Comparison of ENCODE assay signal across 32 mouse cellular contexts in the genomic region with DNA sequence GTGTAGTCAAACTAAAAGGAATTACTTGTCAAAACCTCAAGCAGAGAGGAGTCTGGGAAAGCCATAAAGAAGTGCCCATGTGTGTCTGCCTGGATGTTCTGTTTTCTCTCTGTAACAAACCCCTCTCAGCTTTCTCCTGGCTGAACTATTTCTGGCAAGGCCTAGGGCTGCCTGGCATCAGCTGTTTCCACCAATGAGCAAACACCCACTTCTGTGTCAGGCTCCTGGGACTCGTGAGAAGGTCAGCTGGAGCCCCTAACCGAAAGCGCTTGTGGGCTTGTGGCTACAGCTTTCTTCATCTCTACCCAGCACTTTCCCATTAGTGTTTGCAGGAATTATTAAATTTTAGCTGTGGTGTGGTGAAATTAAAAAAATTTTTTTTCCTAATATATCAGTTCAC. TPM values are rescaled to one million over a fixed set of nuclear protein-coding genes. Genes with fewer than 3 reads are reported as not detected.
DNase-seq lines count a peak whose midpoint lies in the region; ATAC-seq and TF ChIP-seq lines count a peak whose summit lies in the region.
"Had no signal": no experiment of that assay in that cellular context is flagged by ENCODE, and none has a peak within 500 bp of the region (broad histone marks: within the 10 kb centered on the region; RNA-seq: fewer than 3 reads in every experiment).

No protein-coding gene starts in this region.

- H3K27me3 ChIP-seq in heart, embryonic 11.5 days (ENCODE audit: control insufficient read depth, insufficient read depth, low read length), result no peaks in the 10 kb centered on the region
- H3K27me3 ChIP-seq in heart, embryonic 16.5 days (ENCODE audit: control insufficient read depth, insufficient read depth, low read length), result no peaks in the 10 kb centered on the region
- H3K27me3 ChIP-seq: forebrain, embryonic 15.5 days; intestine, embryonic 15.5 days; limb, embryonic 12.5 days; liver, embryonic 13.5 days; midbrain, embryonic 12.5 days had no signal

- no peaks in the 10 kb centered on the region for H3K9me3 ChIP-seq in heart, embryonic 11.5 days (replicated peaks; ENCODE audit: control insufficient read depth, low read length)
- H3K9me3 ChIP-seq in heart, embryonic 16.5 days (replicated peaks; ENCODE audit: control insufficient read depth, low read length), result 0 out of 2 replicates have a peak, but pooled peaks cover 6% of the 10 kb centered on the region
- H3K9me3 ChIP-seq: forebrain, embryonic 15.5 days; intestine, embryonic 15.5 days; limb, embryonic 12.5 days; liver, embryonic 13.5 days; midbrain, embryonic 12.5 days had no signal

- no peak overlapping the region for H3K4me3 ChIP-seq in gastrocnemius, adult 2 months
- no peak overlapping the region for H3K4me3 ChIP-seq in heart, embryonic 11.5 days (ENCODE audit: low read depth, low read length)
- H3K4me3 ChIP-seq in heart, embryonic 16.5 days (ENCODE audit: low read length), result no peak overlapping the region
- H3K4me3 ChIP-seq: forebrain, embryonic 15.5 days; intestine, embryonic 15.5 days; limb, embryonic 12.5 days; liver, embryonic 13.5 days; midbrain, embryonic 12.5 days had no signal

- no peak overlapping the region for H3K27ac ChIP-seq in gastrocnemius, adult 2 months
- 0 out of 2 replicates have a peak overlapping the region, but pooled peaks have one; percentile 29 for H3K27ac ChIP-seq in heart, embryonic 11.5 days (ENCODE audit: low read depth, low read length)
- peak overlapping the region; percentile 58 for H3K27ac ChIP-seq in heart, embryonic 16.5 days (ENCODE audit: low read length)
- H3K27ac ChIP-seq: forebrain, embryonic 15.5 days; intestine, embryonic 15.5 days; limb, embryonic 12.5 days; liver, embryonic 13.5 days; midbrain, embryonic 12.5 days; stomach, postnatal 0 days had no signal

- intact Hi-C loops in gastrocnemius, adult 2 months (cut with DNase I), result no loop called here

- peak; percentile 73 for ATAC-seq in heart, embryonic 11.5 days (replicated peaks; ENCODE audit: insufficient number of reproducible peaks, low FRiP score, low TSS enrichment)
- ATAC-seq in heart, embryonic 16.5 days (replicated peaks; ENCODE audit: extremely low read depth, insufficient read depth, low FRiP score), result peak; percentile 86
- ATAC-seq: CD4-positive, CD25-positive, alpha-beta regulatory T cell, adult 4 months; forebrain, embryonic 15.5 days; hindbrain, embryonic 16.5 days; intestine, embryonic 15.5 days had no signal

- no peak overlapping the region for H3K9ac ChIP-seq in heart, embryonic 11.5 days (ENCODE audit: low read depth, low read length)
- no peak overlapping the region for H3K9ac ChIP-seq in heart, embryonic 16.5 days (ENCODE audit: low read length)
- H3K9ac ChIP-seq: forebrain, embryonic 15.5 days; intestine, embryonic 15.5 days; limb, embryonic 12.5 days; liver, embryonic 13.5 days; midbrain, embryonic 12.5 days had no signal

- no peak for TF ChIP-seq CTCF in gastrocnemius, adult 2 months (IDR thresholded peaks at IDR 0.05)

- no peak overlapping the region for H3K4me2 ChIP-seq in heart, embryonic 11.5 days
- no peak overlapping the region for H3K4me2 ChIP-seq in heart, embryonic 16.5 days (ENCODE audit: low read depth, low read length)
- H3K4me2 ChIP-seq: forebrain, embryonic 15.5 days; intestine, embryonic 15.5 days; limb, embryonic 12.5 days; liver, embryonic 13.5 days; midbrain, embryonic 12.5 days had no signal

- no peaks in the 10 kb centered on the region for H3K36me3 ChIP-seq in heart, embryonic 11.5 days (ENCODE audit: control insufficient read depth, insufficient read depth, low read length)
- no peaks in the 10 kb centered on the region for H3K36me3 ChIP-seq in heart, embryonic 16.5 days (ENCODE audit: control insufficient read depth, insufficient read depth)
- H3K36me3 ChIP-seq: forebrain, embryonic 15.5 days; intestine, embryonic 15.5 days; limb, embryonic 12.5 days; liver, embryonic 13.5 days; midbrain, embryonic 12.5 days had no signal

- no peaks in the 10 kb centered on the region; the same call in 1 of the 2 replicates for H3K4me1 ChIP-seq in heart, embryonic 11.5 days (ENCODE audit: control insufficient read depth, insufficient read depth, low read length)
- 0 out of 2 replicates have a peak, but pooled peaks cover 2% of the 10 kb centered on the region for H3K4me1 ChIP-seq in heart, embryonic 16.5 days (ENCODE audit: control insufficient read depth, insufficient read depth, low read length)
- H3K4me1 ChIP-seq: forebrain, embryonic 15.5 days; intestine, embryonic 15.5 days; limb, embryonic 12.5 days; midbrain, embryonic 12.5 days had no signal

- DNase-seq in gastrocnemius, adult 2 months, result peak; percentile 65
- DNase-seq in gastrocnemius, adult 8-10 months (ENCODE audit: low spot score in 2 of 2), result no peak
- no peak for DNase-seq in heart, adult 8-10 months (ENCODE audit: low spot score)
- DNase-seq in cerebellum, adult 11-12 months, result no peak
- DNase-seq in frontal cortex, postnatal 10 days (ENCODE audit: low spot score in 2 of 2), result no peak
- DNase-seq: adrenal gland, postnatal 25 days; cerebellum, adult 9-10 months; kidney, adult 9 months; kidney, postnatal 14 days; layer of hippocampus, postnatal 36 days; liver, embryonic 13.5 days; lung, adult 2 months; lung, postnatal 14 days; thymus, adult 2 months; thymus, postnatal 4 days had no signal

- WGBS in heart, embryonic 11.5 days (ENCODE audit: insufficient replicate concordance), result 35% methylated on average over 3 of the region's 3 CpGs
- WGBS in heart, embryonic 16.5 days, result 20% methylated on average over 3 of the region's 3 CpGs

RNA-seq across cellular contexts. Expression of gene Eddm3b, which starts 2.3 kb away (rescaled TPM):
- not detected for total RNA-seq in gastrocnemius, adult 2 months (2021)
- total RNA-seq in gastrocnemius, adult 8-10 months (2022), result not detected
- polyA plus RNA-seq in heart, embryonic 11.5 days (2014; fragmentation: Nextera tagmentation; extraction: Ambion mirVana), result not detected in 2 replicates
- total RNA-seq in heart, adult 8-10 months (2022), result not detected
- polyA plus RNA-seq in heart, embryonic 16.5 days (2015; fragmentation: Nextera tagmentation; extraction: Ambion mirVana), result not detected in 2 replicates
- total RNA-seq: adrenal gland, postnatal 25 days; ES-E14; hematopoietic stem cell, adult 5-6 weeks; layer of hippocampus, adult 18-20 months; layer of hippocampus, postnatal 36 days; left cerebral cortex, postnatal 10 days; megakaryocyte, adult 5-6 weeks; neutrophil, adult 5-6 weeks had no signal
- polyA plus RNA-seq: brain, embryonic 14.5 days; CD4-positive, CD25-positive, alpha-beta regulatory T cell, adult 4 months; forebrain, embryonic 15.5 days; hindbrain, embryonic 16.5 days; intestine, embryonic 15.5 days; limb, embryonic 12.5 days; liver, embryonic 13.5 days; lung, adult 2 months; midbrain, embryonic 12.5 days; small intestine, adult 2 months; stomach, postnatal 0 days; thymus, adult 2 months had no signal

RNA-seq across cellular contexts. Expression of gene Rnase6, which starts 11.7 kb away (rescaled TPM):
- total RNA-seq in gastrocnemius, adult 2 months (2021), result under 1 TPM in 1 of 2 experiments, not detected in 1; 0.64 TPM
- not detected for total RNA-seq in gastrocnemius, adult 8-10 months (2022)
- polyA plus RNA-seq in heart, embryonic 11.5 days (2014; fragmentation: Nextera tagmentation; extraction: Ambion mirVana), result not detected in 2 replicates
- total RNA-seq in heart, adult 8-10 months (2022), result under 1 TPM; 0.16 to 0.63 (median 0.33) TPM
- polyA plus RNA-seq in heart, embryonic 16.5 days (2015; fragmentation: Nextera tagmentation; extraction: Ambion mirVana), result 0.80 and 1.1 TPM in 2 replicates
- total RNA-seq: ES-E14; left cerebral cortex, postnatal 10 days had no signal

RNA-seq across cellular contexts. Expression of gene Ang, which starts 21.0 kb away (rescaled TPM):
- 1 to 10 TPM; 4.0 TPM for total RNA-seq in gastrocnemius, adult 2 months (2021)
- total RNA-seq in gastrocnemius, adult 8-10 months (2022), result 1 to 10 TPM; 1.2 to 3.0 (median 1.6) TPM
- polyA plus RNA-seq in heart, embryonic 11.5 days (2014; fragmentation: Nextera tagmentation; extraction: Ambion mirVana), result 2.1 and 2.8 TPM in 2 replicates
- 1 to 10 TPM; 3.6 to 9.2 (median 4.9) TPM for total RNA-seq in heart, adult 8-10 months (2022)
- polyA plus RNA-seq in heart, embryonic 16.5 days (2015; fragmentation: Nextera tagmentation; extraction: Ambion mirVana), result 3.4 and 4.4 TPM in 2 replicates
- total RNA-seq: hematopoietic stem cell, adult 5-6 weeks had no signal

RNA-seq across cellular contexts. Expression of gene Rnase4, which starts 21.1 kb away (rescaled TPM):
- 10 to 100 TPM; 34.6 to 40.1 TPM for total RNA-seq in gastrocnemius, adult 2 months (2021)
- total RNA-seq in gastrocnemius, adult 8-10 months (2022), result 10 to 100 TPM; 17.3 to 32.3 (median 23.6) TPM
- 11.5 and 12.6 TPM in 2 replicates for polyA plus RNA-seq in heart, embryonic 11.5 days (2014; fragmentation: Nextera tagmentation; extraction: Ambion mirVana)
- total RNA-seq in heart, adult 8-10 months (2022), result 10 to 100 TPM; 38.7 to 52.9 (median 46.5) TPM
- 27.3 and 30.5 TPM in 2 replicates for polyA plus RNA-seq in heart, embryonic 16.5 days (2015; fragmentation: Nextera tagmentation; extraction: Ambion mirVana)

RNA-seq across cellular contexts. Expression of gene Rnase1, which starts 34.6 kb away (rescaled TPM):
- total RNA-seq in gastrocnemius, adult 2 months (2021), result not detected
- total RNA-seq in gastrocnemius, adult 8-10 months (2022), result not detected
- not detected in 2 replicates for polyA plus RNA-seq in heart, embryonic 11.5 days (2014; fragmentation: Nextera tagmentation; extraction: Ambion mirVana)
- 1 to 10 TPM in 2 of 4 experiments, under 1 TPM in 1, not detected in 1; 0.29 to 1.4 (median 1.3) TPM for total RNA-seq in heart, adult 8-10 months (2022)
- 0.91 and 1.1 TPM in 2 replicates for polyA plus RNA-seq in heart, embryonic 16.5 days (2015; fragmentation: Nextera tagmentation; extraction: Ambion mirVana)
- total RNA-seq: adrenal gland, postnatal 25 days; ES-E14; hematopoietic stem cell, adult 5-6 weeks; left cerebral cortex, postnatal 10 days; megakaryocyte, adult 5-6 weeks; neutrophil, adult 5-6 weeks had no signal
- polyA plus RNA-seq: CD4-positive, CD25-positive, alpha-beta regulatory T cell, adult 4 months; limb, embryonic 12.5 days; liver, embryonic 13.5 days; midbrain, embryonic 12.5 days had no signal
